Mouse (Mus musculus) heart, embryonic 15.5 days (tissue): ENCODE data around the gene Scd4. TPM values are rescaled to one million over a fixed set of nuclear protein-coding genes. Genes with fewer than 3 reads are reported as not detected.

Experiments used
- ATAC-seq: fragments of 200-750 bp; cut with Nextera tagmentation; replicated peaks from 2 replicates; pipeline ENCODE4 v1.8.0; 2017; ENCODE audit warnings: low read depth, moderate TSS enrichment; ENCODE audit not compliant: insufficient number of reproducible peaks, insufficient read depth, low FRiP score
- H3K27ac ChIP-seq: fragments of 300-500 bp; sonication (generic); 2 replicates; pipeline ENCODE4 v1.5.1; 2015; ENCODE audit warnings: mild to moderate bottlenecking, inconsistent platforms
- H3K27me3 ChIP-seq: fragments of 300-500 bp; sonication (generic); 2 replicates; pipeline ENCODE4 v1.6.1; 2015; ENCODE audit warnings: inconsistent platforms
- H3K36me3 ChIP-seq: fragments of 300-500 bp; sonication (generic); 2 replicates; pipeline ENCODE4 v1.6.1; 2015; ENCODE audit warnings: mild to moderate bottlenecking, inconsistent platforms
- H3K4me1 ChIP-seq: fragments of 300-500 bp; sonication (generic); replicated peaks from 2 replicates; pipeline ENCODE4 v1.6.1; 2015; ENCODE audit warnings: inconsistent platforms
- H3K4me2 ChIP-seq: fragments of 300-500 bp; sonication (generic); 2 replicates; pipeline ENCODE4 v1.6.1; 2015; ENCODE audit warnings: inconsistent platforms, mild to moderate bottlenecking, moderate library complexity
- H3K4me3 ChIP-seq: fragments of 300-500 bp; sonication (generic); 2 replicates; pipeline ENCODE4 v1.5.1; 2015; ENCODE audit warnings: mild to moderate bottlenecking, inconsistent platforms
- H3K9ac ChIP-seq: fragments of 300-500 bp; sonication (generic); 2 replicates; pipeline ENCODE4 v1.6.1; 2015; ENCODE audit warnings: mild to moderate bottlenecking, inconsistent platforms
- H3K9me3 ChIP-seq: fragments of 300-500 bp; sonication (generic); replicated peaks from 2 replicates; pipeline ENCODE4 v1.6.1; 2016; ENCODE audit warnings: inconsistent platforms
- WGBS: fragments of 180-500 bp; shearing (Covaris S2); methylation state at CpG from one replicate; pipeline ENCODE4 v1.1.7; 2015; ENCODE audit warnings: mixed read lengths; 5-methylcytosine and 5-hydroxymethylcytosine counted together
- polyA plus RNA-seq: library from polyadenylated mRNA; unstranded; fragments of >200 nt; fragmentation: Nextera tagmentation; extraction: Ambion mirVana; gene quantifications from 2 replicates; pipeline ENCODE4 v1.2.1, GENCODE M21; 2015

The Scd4 gene
- polyA plus RNA-seq, 1 experiment from 2014 or later = 2.5 TPM

DNA sequence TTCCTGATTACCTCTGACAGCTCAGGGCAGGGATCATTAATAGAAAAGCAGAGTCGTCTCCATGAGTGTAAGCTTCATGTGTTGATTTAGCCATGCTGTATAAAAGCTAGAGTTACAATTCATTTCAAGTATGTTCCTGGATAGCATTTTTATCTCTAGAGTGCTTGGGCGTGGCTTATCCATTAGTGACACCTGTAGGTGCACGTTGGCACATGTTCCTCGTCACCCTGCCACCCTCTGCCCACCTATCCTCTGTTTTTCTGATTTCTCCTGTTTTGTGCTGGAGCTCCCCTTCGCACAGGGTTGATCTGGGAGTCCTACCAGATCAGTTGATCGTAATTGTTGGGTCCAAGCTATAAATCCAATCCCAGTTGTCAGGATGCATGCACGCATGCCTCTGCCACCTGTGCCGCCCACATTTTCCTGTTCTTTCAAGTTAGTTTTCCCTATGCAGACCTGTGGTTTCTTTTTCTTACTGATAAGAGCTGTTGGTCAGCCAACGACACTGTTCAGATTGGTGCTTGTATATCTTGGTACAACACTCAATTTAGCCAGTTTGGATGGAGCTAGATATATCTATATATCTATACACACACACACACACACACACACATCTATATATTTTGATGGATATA, 31.1 kb upstream of the Scd4 start:
- H3K4me2 ChIP-seq = no peak overlapping the region
- H3K27me3 ChIP-seq = no peaks in the 10 kb centered on the region
- WGBS = 70% methylated on average over 9 of the region's 9 CpGs
- no peak for ATAC-seq
- H3K27ac ChIP-seq = no peak overlapping the region
- H3K36me3 ChIP-seq = peaks cover 85% of the 10 kb centered on the region
- peaks cover 61% of the 10 kb centered on the region for H3K4me1 ChIP-seq
- H3K4me3 ChIP-seq = no peak overlapping the region
- no peak overlapping the region for H3K9ac ChIP-seq
- no peaks in the 10 kb centered on the region for H3K9me3 ChIP-seq

GRCm38 (mm10) chr19:44302901-44303300, 30.0 kb upstream of the Scd4 start:
- H3K27me3 ChIP-seq = no peaks in the 10 kb centered on the region
- peaks cover 50% of the 10 kb centered on the region for H3K4me1 ChIP-seq
- peaks cover 87% of the 10 kb centered on the region for H3K36me3 ChIP-seq
- no peak overlapping the region for H3K4me3 ChIP-seq
- no peak overlapping the region for H3K27ac ChIP-seq
- H3K9me3 ChIP-seq = no peaks in the 10 kb centered on the region
- no peak overlapping the region for H3K4me2 ChIP-seq
- 73% methylated on average over 11 of the region's 11 CpGs for WGBS
- ATAC-seq = no peak
- H3K9ac ChIP-seq = no peak overlapping the region

DNA sequence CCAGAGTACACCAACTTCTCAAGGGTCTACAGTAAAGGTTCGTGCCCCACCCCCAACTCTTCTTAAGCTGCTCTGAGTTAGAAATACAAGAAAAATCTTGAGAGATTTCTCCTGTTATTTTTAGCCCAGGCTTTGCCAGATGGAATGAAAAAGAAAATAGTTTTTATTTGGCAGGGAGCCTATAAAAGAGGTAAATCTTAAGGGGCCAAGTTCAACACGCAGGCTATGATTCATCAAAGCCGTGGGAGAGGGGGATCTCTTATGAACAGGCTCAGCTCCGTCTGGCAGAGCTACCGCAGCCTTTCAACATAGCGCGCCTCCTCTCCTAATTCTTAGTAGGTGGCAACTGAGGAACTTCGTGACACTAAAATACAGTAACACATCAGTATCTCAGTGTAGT, 29.4 kb upstream of the Scd4 start:
- Histone ChIP-seq H3K9ac (no peak overlapping the region), H3K9me3 (no peaks in the 10 kb centered on the region), H3K4me2 (no peak overlapping the region), H3K27ac (no peak overlapping the region), H3K4me3 (no peak overlapping the region), H3K36me3 (peaks cover 86% of the 10 kb centered on the region), H3K4me1 (peaks cover 44% of the 10 kb centered on the region), H3K27me3 (no peaks in the 10 kb centered on the region)
- ATAC-seq = no peak
- WGBS = 63% methylated on average over 8 of the region's 8 CpGs

DNA sequence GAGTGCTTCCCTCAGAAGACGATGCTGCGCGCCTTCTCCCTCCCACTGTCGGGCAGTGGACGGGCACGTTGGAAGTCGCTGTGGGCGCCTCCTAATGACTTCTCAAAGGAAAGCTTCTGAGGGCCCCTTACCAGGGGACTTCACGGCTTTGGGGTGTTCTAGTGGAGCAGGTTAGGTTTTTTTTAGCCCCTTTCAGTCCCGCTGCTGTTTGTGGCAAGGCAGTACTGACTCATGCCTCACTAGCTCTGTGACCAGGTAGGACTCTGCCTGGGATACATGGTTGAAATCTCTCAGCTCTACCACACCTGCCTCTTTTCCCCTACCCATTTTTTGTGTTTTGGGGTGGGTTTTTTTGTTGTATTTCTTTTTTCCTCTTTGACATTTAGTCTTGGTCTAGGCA, 28.5 kb upstream of the Scd4 start:
- Histone ChIP-seq H3K4me3 (no peak overlapping the region), H3K27me3 (no peaks in the 10 kb centered on the region), H3K9ac (no peak overlapping the region), H3K9me3 (no peaks in the 10 kb centered on the region), H3K27ac (no peak overlapping the region), H3K4me2 (no peak overlapping the region), H3K4me1 (peaks cover 35% of the 10 kb centered on the region), H3K36me3 (peaks cover 77% of the 10 kb centered on the region)
- 86% methylated on average over 10 of the region's 10 CpGs for WGBS
- no peak for ATAC-seq

DNA sequence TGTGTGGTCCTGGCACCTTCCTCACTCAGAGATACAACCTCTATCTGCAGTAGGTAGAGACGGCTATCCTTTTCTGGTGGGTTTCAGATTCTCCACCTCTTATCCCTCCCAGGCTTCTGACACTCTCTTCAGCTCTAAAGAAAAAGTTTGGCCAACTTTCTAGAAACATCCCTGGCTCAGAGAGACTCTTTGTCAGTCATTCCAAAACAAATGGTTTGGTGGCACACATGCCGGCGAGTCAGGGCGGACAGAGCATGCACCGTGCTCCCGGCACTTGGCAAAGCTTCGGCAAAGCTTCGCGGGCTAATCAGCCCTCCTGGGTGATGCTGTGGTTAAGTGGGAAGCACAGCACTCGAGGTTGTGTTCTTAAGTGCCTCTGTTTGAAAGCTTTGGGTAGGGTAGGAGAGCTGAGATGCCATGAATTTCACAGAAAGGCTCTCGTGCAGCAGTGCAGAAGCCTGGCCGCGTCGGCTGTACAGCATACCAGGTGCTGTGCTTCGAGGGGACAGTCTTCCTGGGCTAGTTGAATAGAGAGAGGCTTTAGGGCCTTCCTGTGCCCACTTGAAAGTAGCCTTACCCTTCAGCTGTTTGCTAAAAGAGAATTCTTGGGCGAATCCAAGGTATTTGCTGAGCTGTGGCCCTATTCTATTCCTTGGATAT, 27.9 kb upstream of the Scd4 start:
- Histone ChIP-seq H3K4me2 (no peak overlapping the region), H3K9me3 (no peaks in the 10 kb centered on the region), H3K9ac (no peak overlapping the region), H3K4me3 (no peak overlapping the region), H3K27ac (no peak overlapping the region), H3K4me1 (peaks cover 30% of the 10 kb centered on the region), H3K27me3 (no peaks in the 10 kb centered on the region), H3K36me3 (peaks cover 73% of the 10 kb centered on the region)
- no peak for ATAC-seq
- 81% methylated on average over 16 of the region's 16 CpGs for WGBS

DNA sequence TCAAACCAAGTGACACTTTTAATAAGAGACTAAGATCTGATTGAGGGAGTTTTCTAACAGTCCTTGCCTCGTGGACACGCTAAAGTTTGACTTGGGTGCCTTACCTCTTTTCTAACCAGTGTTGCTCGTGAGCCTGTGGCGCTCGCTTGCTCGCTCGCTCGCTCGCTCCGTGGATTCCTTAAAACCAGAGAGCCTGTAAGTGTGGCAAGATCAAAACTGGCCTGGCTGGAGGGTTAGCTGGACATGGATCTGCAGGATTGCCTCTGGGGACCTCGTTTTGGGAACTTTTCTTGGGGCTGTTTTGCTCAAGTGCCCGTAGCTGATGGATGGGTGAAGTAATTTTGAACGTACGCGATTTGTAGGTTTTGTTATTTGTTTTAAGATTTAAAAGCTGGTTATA, 27.2 kb upstream of the Scd4 start:
- 87% methylated on average over 15 of the region's 15 CpGs for WGBS

GRCm38 (mm10) chr19:44306171-44306570, 26.7 kb upstream of the Scd4 start:
- Histone ChIP-seq H3K9me3 (no peaks in the 10 kb centered on the region), H3K4me2 (no peak overlapping the region), H3K4me1 (peaks cover 18% of the 10 kb centered on the region), H3K27ac (no peak overlapping the region), H3K27me3 (no peaks in the 10 kb centered on the region), H3K9ac (no peak overlapping the region), H3K36me3 (peaks cover 61% of the 10 kb centered on the region), H3K4me3 (no peak overlapping the region)
- no peak for ATAC-seq
- WGBS = 57% methylated on average over 7 of the region's 7 CpGs

More for the DNA sequence above, 27.2 kb upstream of the Scd4 start:
- Histone ChIP-seq H3K4me2 (no peak overlapping the region), H3K4me1 (peaks cover 22% of the 10 kb centered on the region), H3K9ac (no peak overlapping the region), H3K36me3 (peaks cover 65% of the 10 kb centered on the region), H3K9me3 (no peaks in the 10 kb centered on the region), H3K4me3 (no peak overlapping the region), H3K27ac (no peak overlapping the region), H3K27me3 (no peaks in the 10 kb centered on the region)
- no peak for ATAC-seq

DNA sequence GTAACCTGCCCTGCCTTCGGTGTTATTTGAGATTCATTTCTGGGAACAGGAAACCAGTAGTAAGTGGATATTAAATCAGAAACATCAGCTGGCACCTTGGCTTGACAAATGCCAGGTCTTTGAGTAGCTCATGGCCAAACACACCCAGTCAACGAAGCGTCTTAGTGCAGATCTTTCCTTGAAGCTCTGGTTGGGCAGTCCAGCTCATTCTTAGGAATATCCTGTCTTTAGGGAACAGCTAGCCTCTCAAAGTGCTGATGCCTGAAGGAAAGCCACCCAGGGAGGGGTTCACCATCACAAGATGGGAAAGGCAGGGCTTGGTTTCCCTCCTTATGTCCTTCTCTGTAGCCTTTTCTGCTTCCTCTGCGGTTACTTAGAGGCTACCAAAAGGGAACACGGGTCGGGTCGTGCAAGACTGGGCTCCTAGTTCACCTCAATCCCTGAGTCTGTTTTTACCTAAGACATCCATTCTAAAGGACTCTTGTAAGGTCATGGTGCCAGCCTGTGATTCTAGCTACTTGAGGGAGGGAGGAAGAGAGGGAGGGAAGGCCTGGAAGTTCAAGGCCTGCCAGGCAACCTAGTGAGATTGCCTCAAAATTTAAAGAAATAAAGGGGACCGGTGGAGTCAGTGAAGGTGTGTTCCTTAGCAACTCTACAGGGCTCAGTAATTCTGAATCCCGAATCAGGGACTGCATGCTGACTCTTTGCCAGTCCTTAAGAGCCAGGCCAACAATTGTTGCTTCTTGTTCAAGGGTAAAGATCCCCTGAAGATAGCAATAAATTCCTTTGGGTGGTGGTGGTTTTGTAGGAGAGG, 25.6 kb upstream of the Scd4 start:
- H3K27ac ChIP-seq = no peak overlapping the region
- ATAC-seq = no peak
- H3K9me3 ChIP-seq = no peaks in the 10 kb centered on the region
- 75% methylated on average over 9 of the region's 9 CpGs for WGBS
- no peak overlapping the region for H3K9ac ChIP-seq
- H3K27me3 ChIP-seq = no peaks in the 10 kb centered on the region
- H3K4me1 ChIP-seq = peaks cover 18% of the 10 kb centered on the region
- H3K36me3 ChIP-seq = peaks cover 50% of the 10 kb centered on the region
- H3K4me3 ChIP-seq = no peak overlapping the region
- H3K4me2 ChIP-seq = no peak overlapping the region

- WGBS = 76% methylated on average over 6 of the region's 6 CpGs
- H3K27ac ChIP-seq = no peak overlapping the region
- H3K9ac ChIP-seq = no peak overlapping the region
- no peak for ATAC-seq
- H3K4me3 ChIP-seq = no peak overlapping the region
- H3K4me1 ChIP-seq = peaks cover 14% of the 10 kb centered on the region
- no peaks in the 10 kb centered on the region for H3K9me3 ChIP-seq
- H3K4me2 ChIP-seq = no peak overlapping the region
- peaks cover 43% of the 10 kb centered on the region for H3K36me3 ChIP-seq
- no peaks in the 10 kb centered on the region for H3K27me3 ChIP-seq
Observed at GRCm38 (mm10) chr19:44307915-44308470, 24.9 kb upstream of the Scd4 start.

GRCm38 (mm10) chr19:44308611-44309246, 24.2 kb upstream of the Scd4 start:
- H3K36me3 ChIP-seq = peaks cover 36% of the 10 kb centered on the region
- no peak overlapping the region for H3K9ac ChIP-seq
- no peak for ATAC-seq
- 83% methylated on average over 8 of the region's 8 CpGs for WGBS
- no peak overlapping the region for H3K4me3 ChIP-seq
- H3K4me1 ChIP-seq = peaks cover 11% of the 10 kb centered on the region
- no peak overlapping the region for H3K27ac ChIP-seq
- no peak overlapping the region for H3K4me2 ChIP-seq
- no peaks in the 10 kb centered on the region for H3K9me3 ChIP-seq
- no peaks in the 10 kb centered on the region for H3K27me3 ChIP-seq
